Mouse (Mus musculus) midbrain, postnatal 0 days (tissue): ENCODE measurements around the gene Fam167b. TPM values are rescaled to one million over a fixed set of nuclear protein-coding genes. Genes with fewer than 3 reads are reported as not detected.

Experiments used
- ATAC-seq: fragments of 200-750 bp; cut with Nextera tagmentation; 2 replicates; pipeline ENCODE4 v1.8.0; 2017; ENCODE audit warnings: moderate number of reproducible peaks, mild to moderate bottlenecking, moderate TSS enrichment, moderate library complexity; ENCODE audit not compliant: low FRiP score
- DNase-seq: peaks from one replicate; pipeline ENCODE4 v3.0.0-alpha.2; 2015; ENCODE audit warnings: low spot score
- H3K27ac ChIP-seq: fragments of 300-500 bp; sonication (generic); 2 replicates; pipeline ENCODE4 v1.5.1; 2014; ENCODE audit warnings: low read depth, mild to moderate bottlenecking, low read length, mixed read lengths
- H3K27me3 ChIP-seq: fragments of 300-500 bp; sonication (generic); 2 replicates; pipeline ENCODE4 v1.6.1; 2014; ENCODE audit warnings: low read length, control low read depth, mixed read lengths; ENCODE audit not compliant: insufficient read depth
- H3K36me3 ChIP-seq: fragments of 300-500 bp; sonication (generic); 2 replicates; pipeline ENCODE4 v1.6.1; 2014; ENCODE audit warnings: low read length, control low read depth, mixed read lengths; ENCODE audit not compliant: insufficient read depth
- H3K4me1 ChIP-seq: fragments of 300-500 bp; sonication (generic); 2 replicates; pipeline ENCODE4 v1.6.1; 2014; ENCODE audit warnings: mild to moderate bottlenecking, control low read depth, antibody characterized with exemption, low read length, mixed read lengths; ENCODE audit not compliant: insufficient read depth
- H3K4me2 ChIP-seq: fragments of 300-500 bp; sonication (generic); 2 replicates; pipeline ENCODE4 v1.6.1; 2014; ENCODE audit warnings: low read depth, mild to moderate bottlenecking, low read length, mixed read lengths; ENCODE audit not compliant: poor library complexity, severe bottlenecking
- H3K4me3 ChIP-seq: fragments of 300-500 bp; sonication (generic); 2 replicates; pipeline ENCODE4 v1.5.1; 2014; ENCODE audit warnings: low read depth, mild to moderate bottlenecking, low read length, moderate library complexity
- H3K9ac ChIP-seq: fragments of 300-500 bp; sonication (generic); replicated peaks from 2 replicates; pipeline ENCODE4 v1.6.1; 2014; ENCODE audit warnings: mild to moderate bottlenecking, low read length, moderate library complexity, mixed read lengths; ENCODE audit not compliant: poor library complexity, severe bottlenecking
- H3K9me3 ChIP-seq: fragments of 300-500 bp; sonication (generic); 2 replicates; pipeline ENCODE4 v1.6.1; 2016; ENCODE audit warnings: low read length, control low read depth
- CTCF ChIP-seq: IDR thresholded peaks from 2 replicates; pipeline ENCODE4 v1.5.1; 2016; ENCODE audit warnings: antibody characterized with exemption, mild to moderate bottlenecking
- WGBS: fragments of 180-500 bp; shearing (Covaris S2); extraction: QIAGEN DNeasy Blood & Tissue Kit; methylation state at CpG from one replicate; pipeline ENCODE4 v1.1.7; 2014; 5-methylcytosine and 5-hydroxymethylcytosine counted together
- polyA plus RNA-seq: library from polyadenylated mRNA; unstranded; fragments of >200 nt; fragmentation: Nextera tagmentation; extraction: Ambion mirVana; gene quantifications from 2 replicates; pipeline ENCODE4 v1.2.1, GENCODE M21; 2015
- total RNA-seq: library from RNA; depleted of rRNA; stranded (reverse); fragments of >200 nt; gene quantifications from 2 replicates; pipeline ENCODE4 v1.2.3, GENCODE M21; 2014

The Fam167b gene
- total and polyA plus RNA-seq, 2 experiments from 2014 or later: not detected

DNA sequence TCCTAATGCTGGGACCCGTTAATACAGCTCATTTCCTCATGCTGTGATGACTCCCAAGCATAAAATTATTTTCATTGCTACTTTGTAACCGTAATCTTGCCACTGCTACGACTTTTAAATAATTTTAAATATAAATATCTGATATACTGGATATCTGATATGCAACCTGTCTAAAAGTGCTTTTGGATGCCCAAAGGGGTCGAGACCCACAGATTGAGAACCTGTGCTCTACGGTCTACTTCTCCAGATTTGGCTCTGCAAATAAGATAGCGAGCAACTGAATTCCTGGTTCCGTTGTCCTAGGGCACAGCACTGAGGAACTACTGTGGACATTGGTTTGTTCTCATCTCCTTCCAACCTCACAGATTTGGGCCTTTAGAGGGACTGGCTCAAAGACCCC, 661 bp downstream of the Fam167b start:
- no peak overlapping the region for H3K4me2 ChIP-seq
- H3K4me3 ChIP-seq: no peak overlapping the region
- no peaks in the 10 kb centered on the region for H3K36me3 ChIP-seq
- H3K9ac ChIP-seq: no peak overlapping the region
- ATAC-seq (no peak), DNase-seq (no peak)
- H3K9me3 ChIP-seq: no peaks in the 10 kb centered on the region
- 81% methylated on average over 7 of the region's 7 CpGs for WGBS
- no peak for TF ChIP-seq CTCF
- H3K4me1 ChIP-seq: 0 out of 2 replicates have a peak, but pooled peaks cover 3% of the 10 kb centered on the region
- no peak overlapping the region for H3K27ac ChIP-seq
- no peaks in the 10 kb centered on the region; the same call in 1 of the 2 replicates for H3K27me3 ChIP-seq

DNA sequence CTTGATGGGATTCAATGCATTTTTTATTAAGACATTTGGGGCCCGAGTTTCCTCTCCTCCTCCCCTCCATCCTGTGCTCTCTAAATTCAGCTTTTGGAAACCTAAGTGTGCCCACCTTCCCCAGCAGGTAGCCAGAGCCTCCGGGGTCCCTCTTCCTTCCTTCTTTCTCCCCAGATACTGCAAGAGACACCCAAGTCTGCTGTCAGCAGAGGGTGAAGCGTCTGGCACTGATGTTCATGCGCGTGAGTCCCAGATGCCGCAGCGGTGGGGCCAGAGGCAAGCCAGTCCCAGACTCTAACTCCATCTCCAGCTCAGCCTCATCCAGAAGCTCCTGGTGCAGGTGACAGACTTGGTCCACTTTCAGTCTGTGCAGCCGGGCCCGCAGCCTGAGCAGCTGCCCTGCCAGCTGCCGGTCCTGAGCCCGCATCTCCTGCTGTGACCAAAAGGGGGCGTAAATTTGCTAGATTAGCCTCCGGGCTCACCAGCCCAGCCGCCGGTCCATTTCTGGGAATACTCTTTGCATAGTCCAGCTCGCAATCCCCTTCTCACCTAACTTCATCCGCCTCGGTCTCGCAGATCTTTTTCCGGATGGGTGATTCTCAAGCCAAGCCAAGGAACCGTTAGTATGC, 1.4 kb downstream of the Fam167b start:
- H3K4me1 ChIP-seq: 0 out of 2 replicates have a peak, but pooled peaks cover 3% of the 10 kb centered on the region
- DNase-seq (peak; percentile 73), ATAC-seq (no peak)
- H3K27me3 ChIP-seq: no peaks in the 10 kb centered on the region; the same call in 1 of the 2 replicates
- no peak overlapping the region for H3K27ac ChIP-seq
- no peak overlapping the region for H3K4me3 ChIP-seq
- H3K9ac ChIP-seq: 0 out of 2 replicates have a peak overlapping the region, but pooled peaks have one; percentile 8
- H3K9me3 ChIP-seq: no peaks in the 10 kb centered on the region
- WGBS: 21% methylated on average over 21 of the region's 21 CpGs
- no peak overlapping the region for H3K4me2 ChIP-seq
- peak; percentile 57 for TF ChIP-seq CTCF
- no peaks in the 10 kb centered on the region for H3K36me3 ChIP-seq

DNA sequence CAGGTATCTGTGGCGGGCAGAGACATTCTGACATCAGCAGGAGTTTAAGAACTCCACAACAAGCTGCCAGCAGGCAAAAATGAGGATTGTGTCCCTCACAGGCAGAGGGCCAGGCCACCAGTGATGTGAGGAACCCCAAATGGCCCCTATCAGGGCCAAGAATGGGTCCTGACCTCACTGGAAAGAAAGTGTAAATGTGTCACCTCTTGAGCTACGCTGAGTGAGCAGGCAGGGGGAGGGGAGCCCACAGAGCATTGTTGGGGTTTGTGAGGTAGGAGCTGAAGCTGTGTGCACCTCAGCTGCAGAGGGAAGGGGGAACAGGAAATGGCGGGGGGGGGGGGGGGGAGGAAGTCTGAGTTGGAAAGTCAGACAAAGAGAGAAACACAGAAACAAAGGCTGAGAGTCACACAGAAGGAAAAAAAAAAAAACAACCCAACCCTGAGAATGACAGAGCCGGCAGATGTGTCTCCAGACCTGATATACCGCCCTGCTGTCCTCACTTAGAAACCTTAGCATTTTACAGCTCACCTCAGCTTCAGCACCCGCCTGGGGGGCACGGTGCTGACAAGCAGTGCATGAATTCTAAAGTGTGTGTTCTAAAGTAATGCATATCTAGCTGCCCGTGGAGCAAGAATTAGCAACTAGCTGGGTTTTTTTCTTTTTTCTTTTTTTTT, 3.0 kb downstream of the Fam167b start:
- DNase-seq (no peak), ATAC-seq (no peak)
- WGBS: 68% methylated on average over 7 of the region's 8 CpGs
- H3K4me3 ChIP-seq: no peak overlapping the region
- TF ChIP-seq CTCF: no peak
- H3K27ac ChIP-seq: no peak overlapping the region
- no peaks in the 10 kb centered on the region; the same call in 1 of the 2 replicates for H3K27me3 ChIP-seq
- no peaks in the 10 kb centered on the region for H3K9me3 ChIP-seq
- H3K36me3 ChIP-seq: no peaks in the 10 kb centered on the region
- H3K4me1 ChIP-seq: 0 out of 2 replicates have a peak, but pooled peaks cover 3% of the 10 kb centered on the region
- no peak overlapping the region for H3K9ac ChIP-seq
- no peak overlapping the region for H3K4me2 ChIP-seq

DNA sequence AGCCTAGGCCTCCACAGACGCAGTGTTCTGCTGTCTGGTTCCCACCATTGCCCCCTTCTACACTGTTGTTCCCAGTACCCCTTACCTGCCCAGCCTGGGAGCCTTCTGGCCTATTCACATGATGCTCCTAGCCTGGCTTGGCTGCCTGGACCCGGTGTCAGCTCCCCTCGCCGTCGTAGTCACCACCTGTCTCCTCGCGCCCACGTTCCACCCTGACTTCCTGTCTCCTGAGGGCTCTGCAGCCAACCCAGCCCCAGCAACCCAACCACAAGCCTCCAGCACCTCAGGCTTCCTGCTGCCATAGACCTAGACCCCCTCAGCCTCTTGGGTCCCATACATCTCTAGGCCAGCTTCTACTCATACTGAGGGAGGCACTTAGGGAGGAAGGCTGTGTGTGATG, 4.9 kb downstream of the Fam167b start, which contains the start of gene Lck:
Gene Lck, minus strand, starts transcription at position 212 of the 400 bp plus-strand sequence.
- ATAC-seq (no peak), DNase-seq (no peak)
- Histone ChIP-seq H3K27me3 (no peaks in the 10 kb centered on the region; the same call in 1 of the 2 replicates), H3K27ac (no peak within 1 kb of the TSS), H3K4me3 (no peak within 1 kb of the TSS), H3K4me1 (0 out of 2 replicates have a peak, but pooled peaks cover 3% of the 10 kb centered on the region), H3K9me3 (no peaks in the 10 kb centered on the region), H3K9ac (no peak within 1 kb of the TSS), H3K4me2 (no peak within 1 kb of the TSS), H3K36me3 (no peaks in the 10 kb centered on the region)
- no peak for TF ChIP-seq CTCF
- 87% methylated on average over 8 of the region's 8 CpGs for WGBS

DNA sequence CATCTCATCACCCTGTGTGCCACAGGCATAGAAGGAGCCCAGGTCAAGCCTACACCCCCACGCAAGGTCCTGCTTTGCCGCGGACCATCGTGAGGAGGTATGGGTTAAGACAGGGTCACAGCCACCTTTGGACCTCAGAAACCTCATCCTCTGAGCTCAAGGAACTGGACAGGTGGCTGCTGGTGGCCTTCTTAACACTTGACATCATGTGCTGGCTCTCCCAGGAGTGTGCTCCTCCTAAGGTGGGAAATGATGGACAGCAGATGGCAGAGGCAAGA, 5.3 kb downstream of the Fam167b start:
- Histone ChIP-seq H3K4me3 (no peak overlapping the region), H3K9me3 (no peaks in the 10 kb centered on the region), H3K27ac (no peak overlapping the region), H3K9ac (no peak overlapping the region), H3K36me3 (no peaks in the 10 kb centered on the region), H3K27me3 (no peaks in the 10 kb centered on the region; the same call in 1 of the 2 replicates), H3K4me1 (0 out of 2 replicates have a peak, but pooled peaks cover 3% of the 10 kb centered on the region), H3K4me2 (no peak overlapping the region)
- DNase-seq (no peak), ATAC-seq (no peak)
- WGBS: 94% methylated on average over 4 of the region's 4 CpGs
- no peak for TF ChIP-seq CTCF
